Mouse (Mus musculus): Measurements from ENCODE around the gene Fto. TPM values are rescaled to one million over a fixed set of nuclear protein-coding genes. Genes with fewer than 3 reads are reported as not detected.

The Fto gene
- total RNA-seq (2021) = 100 to 1,000 TPM; 143 TPM

DNA sequence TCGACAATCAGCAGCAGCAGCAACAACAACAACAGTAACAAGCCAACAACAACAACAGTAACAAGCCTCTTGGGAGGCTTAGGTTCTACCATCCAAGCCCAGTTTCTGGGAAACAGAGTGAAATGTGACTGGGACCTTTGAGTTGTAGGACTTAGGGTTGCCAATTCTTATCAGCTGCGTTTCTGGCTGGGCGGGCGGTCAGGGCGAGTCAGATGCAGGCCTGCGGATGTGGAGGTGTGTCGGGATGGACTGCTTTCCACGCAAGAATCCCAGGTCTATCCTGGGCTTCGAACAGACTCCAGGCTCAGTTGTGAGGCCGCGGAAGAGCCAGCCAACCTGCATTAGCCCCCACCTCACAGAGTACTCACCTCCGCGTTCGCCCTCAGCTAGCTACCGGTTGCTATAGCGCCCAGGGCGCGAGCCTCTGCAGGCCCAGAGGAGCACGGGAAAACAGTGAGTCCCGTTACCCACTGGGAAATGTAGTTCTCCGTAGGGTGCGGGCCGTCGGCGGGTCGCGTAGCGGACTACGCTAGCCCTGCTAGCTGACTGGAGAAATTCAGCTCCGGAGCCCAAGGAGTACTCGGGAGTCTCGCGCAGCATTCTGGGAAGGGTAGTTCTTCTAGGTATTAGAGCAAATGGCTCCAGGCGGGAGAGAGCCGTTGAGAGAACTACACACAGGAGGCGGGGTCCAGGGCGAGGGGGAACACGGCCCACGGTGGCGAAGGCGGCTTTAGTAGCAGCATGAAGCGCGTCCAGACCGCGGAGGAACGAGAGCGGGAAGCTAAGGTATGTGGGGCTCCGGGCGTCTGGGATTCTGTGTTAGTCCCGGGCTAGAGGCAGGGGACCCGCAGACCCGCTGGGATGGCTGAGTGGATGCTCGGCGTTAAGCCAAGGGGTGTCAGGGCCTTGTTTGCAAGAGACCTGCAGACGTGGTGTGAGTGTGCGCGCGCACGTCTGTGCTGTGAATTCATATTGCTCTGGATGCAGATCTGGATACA, at the start of gene Fto, which contains the start of gene Rpgrip1l:
TSS of gene Fto (plus strand) at position 691 of the 998 bp plus-strand sequence.
TSS of gene Rpgrip1l (minus strand) at position 428 of the 998 bp plus-strand sequence.
- DNase-seq (ENCODE audit: low spot score in 2 of 2) = peak; percentile 98 to 100
- intact Hi-C loops (cut with DNase I) = loop anchor here (10.0 kb wide), 1 partner anchor 1042 kb away; the partner anchor contains the start of gene Irx5

GRCm38 (mm10) chr8:91263939-91264338, 49.4 kb upstream of the Fto start:
- no peak for DNase-seq (ENCODE audit: low spot score in 2 of 2)
- intact Hi-C loops (cut with DNase I) = no loop called here

- DNase-seq (ENCODE audit: low spot score in 2 of 2) = no peak
- intact Hi-C loops (cut with DNase I) = no loop called here
These were observed 48.8 kb upstream of the Fto start for GRCm38 (mm10) chr8:91264564-91264963.

GRCm38 (mm10) chr8:91269374-91269958, 43.9 kb upstream of the Fto start:
- DNase-seq (ENCODE audit: low spot score in 2 of 2) = no peak
- intact Hi-C loops (cut with DNase I) = no loop called here

- intact Hi-C loops (cut with DNase I) = loop anchor here (5.0 kb wide), 1 partner anchor 56 kb away; no protein-coding TSS in a partner anchor
- peak in 1 of 2 experiments; percentile 60 for DNase-seq (ENCODE audit: low spot score in 2 of 2)
These were observed 39.8 kb upstream of the Fto start for GRCm38 (mm10) chr8:91273493-91273892.

DNA sequence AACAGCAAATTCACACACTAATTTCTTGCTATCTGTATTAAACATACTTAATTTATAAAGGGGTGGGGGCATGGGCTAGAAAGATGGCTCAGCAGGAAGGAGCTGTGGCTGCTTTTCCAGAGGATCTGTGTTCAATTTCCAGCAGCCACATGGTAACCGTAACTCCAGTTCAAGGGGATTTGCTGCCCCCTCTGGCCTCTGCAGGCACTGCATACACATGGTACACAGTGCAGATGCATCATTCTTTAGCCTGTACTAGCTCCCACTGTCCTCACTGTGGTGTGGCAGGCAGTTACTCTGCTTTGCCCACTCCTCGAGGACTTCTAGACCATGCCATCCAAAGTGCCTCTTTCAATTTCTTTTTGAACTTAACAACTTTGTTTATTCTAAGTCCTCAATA, 37.0 kb upstream of the Fto start:
- no peak for DNase-seq (ENCODE audit: low spot score in 2 of 2)
- intact Hi-C loops (cut with DNase I) = no loop called here

DNA sequence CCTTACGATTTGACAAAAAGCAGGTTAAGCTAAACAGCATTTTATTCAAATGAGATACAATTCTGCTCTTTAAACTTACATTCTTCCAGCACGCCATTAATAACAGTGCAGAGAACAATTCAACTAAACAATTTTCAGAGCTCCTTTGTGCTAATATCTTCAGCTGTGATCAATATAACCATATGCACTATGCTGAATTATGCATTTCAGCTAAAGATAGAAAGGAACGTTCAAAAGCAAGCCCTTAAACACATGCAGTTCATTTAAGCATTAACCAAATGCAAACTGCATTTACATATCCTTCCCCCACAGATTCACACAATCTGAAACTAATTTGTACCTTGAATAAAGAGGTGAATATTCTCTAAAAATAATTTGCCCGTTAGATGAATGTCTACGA, 35.3 kb upstream of the Fto start:
- intact Hi-C loops (cut with DNase I) = no loop called here
- DNase-seq (ENCODE audit: low spot score in 2 of 2) = no peak

GRCm38 (mm10) chr8:91280467-91281212, 32.7 kb upstream of the Fto start:
- DNase-seq (ENCODE audit: low spot score in 2 of 2) = peak in 1 of 2 experiments; percentile 54
- intact Hi-C loops (cut with DNase I) = no loop called here

GRCm38 (mm10) chr8:91281545-91281944, 31.8 kb upstream of the Fto start:
- no peak for DNase-seq (ENCODE audit: low spot score in 2 of 2)
- intact Hi-C loops (cut with DNase I) = no loop called here

GRCm38 (mm10) chr8:91282655-91283054, 30.7 kb upstream of the Fto start:
- peak in 1 of 2 experiments; percentile 67 for DNase-seq (ENCODE audit: low spot score in 2 of 2)
- intact Hi-C loops (cut with DNase I) = no loop called here

DNA sequence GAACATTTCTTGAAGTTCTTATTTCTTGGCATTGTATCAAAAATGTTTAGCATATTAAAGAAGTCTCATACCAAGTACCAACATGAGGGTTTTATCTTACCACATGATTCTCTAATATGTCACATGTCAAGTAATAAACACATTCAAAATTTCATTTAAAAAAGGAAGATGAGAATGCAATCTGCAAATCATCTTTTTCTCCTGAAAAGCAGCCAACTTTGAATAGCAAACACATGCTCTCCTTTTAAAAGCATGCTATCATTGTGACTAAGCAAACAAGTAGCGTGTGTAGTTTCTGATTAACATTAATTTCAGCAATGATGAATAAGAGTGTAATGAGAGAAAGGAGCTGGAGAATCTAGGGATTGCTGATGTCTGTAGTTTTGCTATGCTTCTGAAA, 29.5 kb upstream of the Fto start:
- DNase-seq (ENCODE audit: low spot score in 2 of 2) = no peak
- intact Hi-C loops (cut with DNase I) = no loop called here

GRCm38 (mm10) chr8:91286237-91286636, 27.1 kb upstream of the Fto start:
- intact Hi-C loops (cut with DNase I) = no loop called here

GRCm38 (mm10) chr8:91290576-91290975, 22.7 kb upstream of the Fto start:
- intact Hi-C loops (cut with DNase I) = no loop called here
- no peak for DNase-seq (ENCODE audit: low spot score in 2 of 2)

More at GRCm38 (mm10) chr8:91286237-91286636, 27.1 kb upstream of the Fto start:
- no peak for DNase-seq (ENCODE audit: low spot score in 2 of 2)

- no peak for DNase-seq (ENCODE audit: low spot score in 2 of 2)
- intact Hi-C loops (cut with DNase I) = no loop called here
These were observed 17.5 kb upstream of the Fto start for GRCm38 (mm10) chr8:91295786-91296185.

- no peak for DNase-seq (ENCODE audit: low spot score in 2 of 2)
- intact Hi-C loops (cut with DNase I) = no loop called here
These were observed 14.7 kb upstream of the Fto start for GRCm38 (mm10) chr8:91298672-91299071.

GRCm38 (mm10) chr8:91304481-91305386, 8.6 kb upstream of the Fto start:
- intact Hi-C loops (cut with DNase I) = no loop called here
- no peak for DNase-seq (ENCODE audit: low spot score in 2 of 2)

- no peak for DNase-seq (ENCODE audit: low spot score in 2 of 2)
- intact Hi-C loops (cut with DNase I) = loop anchor here (10.0 kb wide), 1 partner anchor 1042 kb away; the partner anchor contains the start of gene Irx5
These were observed 983 bp upstream of the Fto start for GRCm38 (mm10) chr8:91312342-91312741.

GRCm38 (mm10) chr8:91317567-91318227, 4.4 kb downstream of the Fto start:
- DNase-seq (ENCODE audit: low spot score in 2 of 2) = no peak
- intact Hi-C loops (cut with DNase I) = loop anchor here (10.0 kb wide), 1 partner anchor 1037 kb away; the partner anchor contains the start of gene Irx5

Data from left cerebral cortex, postnatal 25 days (tissue).